Mouse (Mus musculus) CH12.LX (cell line): ENCODE measurements around the gene Prdm10.

Experiments used
- CHD2 ChIP-seq: IDR thresholded peaks from 2 replicates; pipeline ENCODE4 v1.6.1; 2011; ENCODE audit warnings: low read length, improper control_type of control experiment
- CTCF ChIP-seq, 2 experiments: IDR thresholded peaks in 1 of 2; conservative IDR thresholded peaks in 1 of 2; 2 replicates each; pipeline ENCODE4 v1.5.1; 2011 to 2012; ENCODE audit warnings: low read depth in 2 of 2, low read length in 2 of 2, improper control_type of control experiment in 1 of 2, inconsistent platforms in 1 of 2, mild to moderate bottlenecking in 1 of 2, moderate library complexity in 1 of 2
- HCFC1 ChIP-seq: IDR thresholded peaks from 2 replicates; pipeline ENCODE4 v1.6.1; 2012; ENCODE audit warnings: low read depth, mild to moderate bottlenecking, inconsistent platforms, low read length, improper control_type of control experiment
- MAFK ChIP-seq: IDR thresholded peaks from 2 replicates; pipeline ENCODE4 v1.6.1; 2011; ENCODE audit warnings: low read length, improper control_type of control experiment; ENCODE audit not compliant: insufficient replicate concordance
- MYC ChIP-seq: IDR thresholded peaks from 2 replicates; pipeline ENCODE4 v1.6.1; 2011; ENCODE audit warnings: low read depth, mild to moderate bottlenecking, improper control_type of control experiment, low read length
- POLR2A ChIP-seq: IDR thresholded peaks from 2 replicates; pipeline ENCODE4 v1.6.1; 2011; ENCODE audit warnings: low read depth, mild to moderate bottlenecking, improper control_type of control experiment, low read length

DNA sequence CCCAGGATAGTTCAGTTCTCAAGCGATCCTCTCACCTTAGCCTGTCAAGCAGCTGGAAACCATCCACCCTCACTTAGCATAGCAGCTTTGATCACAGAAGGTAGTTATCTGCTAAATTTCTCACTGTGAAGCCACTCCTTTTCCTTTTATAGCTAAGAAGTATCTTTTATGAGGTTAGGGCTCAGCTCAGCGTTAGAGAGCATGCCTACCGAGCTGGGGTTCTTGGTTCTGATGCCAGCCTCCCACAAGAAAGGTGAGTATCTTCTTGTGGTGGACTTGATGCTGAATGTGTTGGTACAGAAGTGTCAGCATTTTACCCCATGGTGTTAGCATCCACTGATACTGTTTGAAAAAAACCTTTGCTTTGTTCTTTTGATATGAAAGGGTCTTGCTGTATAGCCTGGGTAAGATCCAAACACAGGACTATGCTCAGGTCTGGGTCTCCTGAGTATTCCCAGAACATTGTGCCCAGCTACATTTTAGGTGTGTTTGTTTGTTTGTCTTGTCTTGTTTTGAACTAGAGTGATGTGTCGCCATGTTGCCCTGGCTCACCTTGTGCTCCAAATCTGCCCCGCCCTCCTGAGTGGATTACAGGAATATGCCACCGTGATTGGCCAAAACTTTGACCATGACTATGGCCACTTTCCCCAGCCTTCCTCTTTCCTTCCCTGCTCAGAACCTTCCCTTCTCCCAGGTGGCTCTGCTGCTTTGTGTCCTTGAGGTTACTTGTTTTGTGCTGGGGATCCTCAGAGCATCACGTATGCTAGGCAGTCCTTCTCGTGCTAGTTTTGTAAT, 8.9 kb upstream of the Prdm10 start:
- TF ChIP-seq CHD2 (no peak), POLR2A (no peak), HCFC1 (no peak), CTCF (conservative IDR thresholded peaks at IDR 0.05 in 1 of 2, IDR thresholded peaks at IDR 0.05 in 1 of 2; ENCODE audit: low read depth in 2 of 2, low read length in 2 of 2) (no peak), MAFK (no peak), MYC (no peak)
